Mouse (Mus musculus): Measurements from ENCODE around the gene Nmt2.

The Nmt2 gene

GRCm38 (mm10) chr2:3327351-3327750 is 43.3 kb downstream of the Nmt2 start:
- no peak for DNase-seq (ENCODE audit: low read depth, low spot score)

DNA sequence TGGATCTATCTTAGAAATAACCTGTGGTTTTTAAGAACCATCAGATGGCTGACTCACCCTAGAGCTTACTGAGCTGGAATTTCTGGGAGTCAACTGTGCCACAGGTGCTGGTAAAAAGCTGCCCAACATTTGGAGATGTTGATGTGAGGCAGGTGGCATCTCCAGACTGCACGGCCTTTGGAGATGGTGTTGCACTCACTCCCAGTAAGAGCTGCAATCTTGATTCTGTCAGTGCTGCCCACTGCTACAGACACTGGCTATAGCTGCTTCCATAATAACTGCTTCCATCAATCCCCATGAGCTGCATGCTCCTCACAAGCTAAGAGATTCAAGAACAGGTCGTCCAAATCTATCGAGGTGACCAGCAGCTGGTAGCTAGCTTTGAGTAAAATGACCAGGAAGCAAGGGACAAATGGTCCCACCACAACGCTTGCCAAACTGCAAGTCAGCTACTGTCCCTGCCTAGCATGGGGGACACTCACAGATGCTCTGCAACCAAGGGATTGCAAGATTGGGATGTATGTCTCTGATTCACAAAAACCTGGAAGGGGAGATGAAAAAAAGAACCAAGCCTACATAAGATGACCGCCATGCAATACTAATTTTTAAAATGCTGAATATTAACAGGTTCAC is 47.2 kb downstream of the Nmt2 start:
- no peak for DNase-seq (ENCODE audit: low read depth, low spot score)

GRCm38 (mm10) chr2:3332056-3332455 is 48.0 kb downstream of the Nmt2 start:
- no peak for DNase-seq (ENCODE audit: low read depth, low spot score)

GRCm38 (mm10) chr2:3332484-3333242 is 48.7 kb downstream of the Nmt2 start, which contains the start of gene Rpp38:
Rpp38 (minus strand) TSS chr2:3332643.
- DNase-seq (ENCODE audit: low read depth, low spot score), result peak; percentile 97

- no peak for DNase-seq (ENCODE audit: low read depth, low spot score)
Observed at GRCm38 (mm10) chr2:3333761-3334160, 49.7 kb downstream of the Nmt2 start.

DNA sequence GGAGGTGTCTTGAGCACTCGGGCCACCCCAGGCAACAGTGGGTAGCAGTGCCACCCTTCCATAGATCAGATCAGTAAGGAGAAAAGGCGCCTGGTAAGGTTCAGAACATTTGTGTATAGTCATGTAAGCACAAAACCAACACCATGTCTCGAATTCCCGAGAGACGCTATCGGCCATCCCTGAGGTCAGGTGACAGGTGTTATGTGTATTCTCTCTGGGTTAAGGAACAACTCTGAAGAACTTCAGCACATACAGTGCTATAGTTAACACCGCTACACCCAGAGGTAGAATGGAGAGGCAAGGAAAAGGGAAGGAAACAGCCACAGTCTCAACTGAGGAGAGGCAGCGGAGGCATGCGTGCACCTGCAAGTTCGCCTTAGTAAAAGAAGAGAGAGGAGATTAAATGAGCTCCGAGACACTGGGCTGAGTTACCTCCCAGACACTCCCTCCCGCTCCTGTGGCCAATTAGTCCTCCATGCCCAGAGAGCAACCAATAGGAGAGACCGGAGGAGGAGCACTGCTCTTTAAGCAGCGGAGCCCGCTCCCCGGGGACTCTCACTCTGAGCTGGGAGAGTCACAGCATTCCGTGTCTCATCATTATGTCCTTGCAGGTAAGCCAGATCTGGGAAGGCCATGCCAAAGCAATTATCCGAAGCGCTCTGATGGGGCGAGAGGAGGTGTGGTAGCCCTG is 51.7 kb downstream of the Nmt2 start, which contains the start of gene Acbd7:
Gene Acbd7 (plus strand): TSS at position 558 of the 691 bp plus-strand sequence.
- no peak for DNase-seq (ENCODE audit: low read depth, low spot score)

- no peak for DNase-seq (ENCODE audit: low read depth, low spot score)
Observed at GRCm38 (mm10) chr2:3348422-3348821, 64.4 kb downstream of the Nmt2 start.

DNA sequence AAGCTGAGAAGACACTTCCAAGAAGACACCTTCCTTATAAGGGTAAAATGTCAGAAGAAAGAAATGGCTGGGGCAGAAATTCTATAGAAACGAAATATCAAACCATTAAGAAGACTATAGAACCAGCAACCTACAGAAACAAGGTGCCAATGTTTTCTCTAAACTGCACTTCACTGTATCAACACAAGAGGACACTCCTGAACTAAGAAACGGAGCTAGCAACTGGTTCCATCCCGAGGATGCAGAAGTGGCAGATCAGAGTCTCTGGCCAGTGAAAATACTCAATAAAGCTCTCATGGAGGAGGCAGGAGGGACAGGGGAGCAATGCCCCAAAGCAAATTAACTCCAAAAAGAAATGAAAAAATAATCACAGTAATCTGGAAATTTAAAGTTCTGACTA is 64.9 kb downstream of the Nmt2 start:
- DNase-seq (ENCODE audit: low read depth, low spot score), result no peak

- no peak for DNase-seq (ENCODE audit: low read depth, low spot score)
Observed at GRCm38 (mm10) chr2:3353160-3353559, 69.1 kb downstream of the Nmt2 start.

- no peak for DNase-seq (ENCODE audit: low read depth, low spot score)
Observed at GRCm38 (mm10) chr2:3355793-3356192, 71.8 kb downstream of the Nmt2 start.

DNA sequence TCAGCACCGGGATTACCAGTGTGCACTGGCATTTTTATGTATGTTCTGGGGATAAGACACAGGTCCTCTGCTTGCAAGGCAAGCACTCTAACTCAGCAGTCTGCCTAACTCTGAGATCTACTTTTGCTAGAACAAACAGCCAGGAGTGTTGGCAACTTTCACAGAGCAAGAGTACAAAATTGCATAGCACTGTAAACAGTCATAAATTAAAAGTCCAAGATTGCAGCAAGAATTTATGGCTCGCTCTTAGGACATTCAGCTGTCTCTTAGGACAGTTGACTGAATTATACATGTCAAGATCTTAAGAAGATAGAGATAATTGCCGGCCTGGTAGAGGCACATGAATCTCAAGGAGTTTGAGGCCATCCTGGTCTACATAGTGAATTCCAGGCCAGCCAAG is 72.3 kb downstream of the Nmt2 start:
- no peak for DNase-seq (ENCODE audit: low read depth, low spot score)

DNA sequence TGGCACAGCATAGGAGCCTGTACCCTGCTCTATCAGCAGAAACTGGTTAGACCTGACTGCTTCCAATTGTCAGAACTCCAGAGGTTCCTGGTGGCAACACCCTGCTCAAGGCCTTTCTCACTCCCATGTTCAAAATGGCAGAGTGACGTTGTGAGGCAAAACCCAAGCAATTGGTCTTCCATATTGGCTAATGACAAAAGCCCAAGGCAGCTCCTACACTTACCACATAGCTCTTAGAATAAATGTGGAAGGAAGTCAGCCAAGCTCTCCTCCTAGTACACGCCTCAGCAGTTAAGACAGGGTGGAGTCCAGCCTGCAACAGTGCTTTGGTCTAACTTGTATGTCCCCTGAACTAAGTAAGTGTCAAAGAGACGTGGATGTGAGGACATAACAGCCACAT is 73.9 kb downstream of the Nmt2 start:
- no peak for DNase-seq (ENCODE audit: low read depth, low spot score)

GRCm38 (mm10) chr2:3361067-3361466 is 77.1 kb downstream of the Nmt2 start:
- DNase-seq (ENCODE audit: low read depth, low spot score), result no peak

- no peak for DNase-seq (ENCODE audit: low read depth, low spot score)
Observed at GRCm38 (mm10) chr2:3365127-3365526, 81.1 kb downstream of the Nmt2 start.

Data from brain, embryonic 18.5 days (tissue).